Mouse (Mus musculus) C2C12 (cell line): Measurements from ENCODE around the gene Arid5b. TPM values are rescaled to one million over a fixed set of nuclear protein-coding genes. Genes with fewer than 3 reads are reported as not detected.

Source experiments
- H3K27me3 ChIP-seq: one replicate; pipeline ENCODE4 v1.6.1; 2011; ENCODE audit not compliant: control insufficient read depth, insufficient read depth, insufficient read length
- H3K36me3 ChIP-seq: one replicate; pipeline ENCODE4 v1.6.1; 2011; ENCODE audit not compliant: control insufficient read depth, insufficient read depth
- H3K4me3 ChIP-seq: one replicate; pipeline ENCODE4 v1.5.1; 2011; ENCODE audit warnings: mild to moderate bottlenecking, control low read depth; ENCODE audit not compliant: poor library complexity, insufficient read depth, severe bottlenecking
- H3K79me2 ChIP-seq: one replicate; pipeline ENCODE4 v1.6.1; 2011; ENCODE audit not compliant: control insufficient read depth, insufficient read depth
- H3K79me3 ChIP-seq: one replicate; pipeline ENCODE4 v1.6.1; 2011; ENCODE audit warnings: low read depth, control low read depth
- H3ac ChIP-seq: one replicate; pipeline ENCODE3; 2011; ENCODE audit warnings: low read depth; ENCODE audit not compliant: control insufficient read depth, insufficient read length
- CEBPB ChIP-seq: IDR thresholded peaks from one replicate; pipeline ENCODE4 v1.6.1; 2011; ENCODE audit warnings: low read depth, mild to moderate bottlenecking, control low read depth, moderate library complexity
- CTCF ChIP-seq: IDR thresholded peaks from one replicate; pipeline ENCODE4 v1.5.1; 2011; ENCODE audit not compliant: control insufficient read depth, insufficient read depth, insufficient read length
- FOSL1 ChIP-seq: IDR thresholded peaks from one replicate; pipeline ENCODE4 v1.8.0; 2011; ENCODE audit warnings: mild to moderate bottlenecking, low read length; ENCODE audit not compliant: poor library complexity, insufficient read depth, severe bottlenecking
- MAX ChIP-seq: IDR thresholded peaks from one replicate; pipeline ENCODE4 v1.6.1; 2011; ENCODE audit warnings: mild to moderate bottlenecking, control low read depth
- MYOD1 ChIP-seq: IDR thresholded peaks from one replicate; pipeline ENCODE4 v1.6.1; 2011; ENCODE audit warnings: low read depth; ENCODE audit not compliant: control insufficient read depth, insufficient read length
- MYOG ChIP-seq: IDR thresholded peaks from one replicate; pipeline ENCODE4 v1.6.1; 2011; ENCODE audit not compliant: control insufficient read depth, insufficient read length; ENCODE audit errors: extremely low read depth
- USF1 ChIP-seq: IDR thresholded peaks from one replicate; pipeline ENCODE4 v1.6.1; 2011; ENCODE audit warnings: low read depth, mild to moderate bottlenecking, control low read depth, moderate library complexity
- polyA plus RNA-seq: library from polyadenylated mRNA; unstranded; fragments of >200 nt; fragmentation: generic; extraction: Trizol; gene quantifications from one replicate; pipeline ENCODE4 v1.2.1, GENCODE M21; 2012; ENCODE audit warnings: missing spikeins

The Arid5b gene
- polyA plus RNA-seq, 1 experiment, result 6.0 TPM

DNA sequence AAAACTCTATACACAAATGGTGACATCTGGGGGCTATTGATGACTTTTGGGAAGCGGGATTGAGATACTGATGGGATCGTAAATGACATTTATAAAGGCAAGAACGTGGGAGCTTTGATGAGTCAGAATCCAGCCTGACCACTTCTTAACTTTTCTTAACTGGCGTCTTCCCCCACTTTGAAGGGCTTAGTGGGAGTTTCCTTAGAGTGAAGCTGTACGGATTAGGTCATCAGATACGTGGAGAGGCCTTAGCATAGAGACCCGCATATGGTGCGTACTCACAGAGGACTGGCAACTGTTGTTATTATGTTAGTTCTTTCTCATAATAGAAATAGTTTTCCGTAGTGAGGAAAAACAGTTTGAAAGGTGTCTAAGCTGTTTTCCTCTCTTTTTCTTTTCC is 104.9 kb downstream of the Arid5b start:
- TF ChIP-seq CEBPB (no peak), CTCF (no peak)
- H3K79me2 ChIP-seq, result peaks cover 41% of the 10 kb centered on the region
- no peaks in the 10 kb centered on the region for H3K79me3 ChIP-seq
- peaks cover 4% of the 10 kb centered on the region for H3K36me3 ChIP-seq
- H3ac ChIP-seq, result no peak overlapping the region
- no peaks in the 10 kb centered on the region for H3K27me3 ChIP-seq
- no peak overlapping the region for H3K4me3 ChIP-seq

DNA sequence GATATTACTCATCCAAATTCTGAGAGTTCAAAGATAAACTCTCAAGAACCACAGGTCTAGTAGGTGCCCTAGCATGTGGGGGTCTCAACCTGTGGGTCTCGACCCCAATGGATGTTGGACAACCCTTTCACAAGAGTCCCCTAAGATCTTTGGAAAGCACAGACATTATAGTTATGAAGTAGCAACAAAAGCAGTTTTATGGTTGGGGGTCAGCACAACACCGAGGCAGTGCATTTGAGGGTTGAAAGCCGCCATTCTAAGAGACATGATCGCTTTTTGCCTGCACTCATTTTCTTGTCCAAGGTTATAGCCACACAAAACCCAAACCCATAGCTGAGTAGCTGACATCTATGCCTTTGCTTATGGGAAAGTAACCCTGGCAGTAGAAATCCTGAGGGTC is 105.6 kb downstream of the Arid5b start:
- no peaks in the 10 kb centered on the region for H3K27me3 ChIP-seq
- H3K79me3 ChIP-seq, result no peaks in the 10 kb centered on the region
- H3K4me3 ChIP-seq, result no peak overlapping the region
- H3ac ChIP-seq, result no peak overlapping the region
- H3K36me3 ChIP-seq, result peaks cover 4% of the 10 kb centered on the region
- TF ChIP-seq MYOG (no peak), USF1 (no peak)
- H3K79me2 ChIP-seq, result peaks cover 43% of the 10 kb centered on the region

DNA sequence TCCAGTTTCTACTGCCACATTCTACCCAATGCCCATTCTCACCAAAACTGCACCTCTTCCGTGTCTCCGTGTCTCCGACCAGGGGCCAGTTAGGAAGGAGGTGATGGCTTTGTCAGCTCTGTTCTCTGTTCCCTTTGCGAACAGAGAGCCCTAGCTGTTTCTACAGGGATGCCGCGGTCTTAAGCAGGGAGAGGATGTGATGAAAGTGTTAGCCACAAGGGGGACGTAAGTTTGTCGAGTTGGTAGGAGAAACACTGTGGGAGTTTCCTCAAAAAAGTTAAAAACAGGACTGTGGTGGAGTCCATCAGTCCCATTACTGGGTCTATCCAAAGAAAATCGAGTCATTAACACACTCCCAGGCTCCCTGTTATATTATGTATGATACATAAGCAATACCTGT is 106.6 kb downstream of the Arid5b start:
- H3K4me3 ChIP-seq, result no peak overlapping the region
- H3ac ChIP-seq, result no peak overlapping the region
- H3K36me3 ChIP-seq, result peaks cover 4% of the 10 kb centered on the region
- H3K79me2 ChIP-seq, result peaks cover 37% of the 10 kb centered on the region
- no peaks in the 10 kb centered on the region for H3K27me3 ChIP-seq
- H3K79me3 ChIP-seq, result no peaks in the 10 kb centered on the region
- no peak for TF ChIP-seq MYOG
- TF ChIP-seq MYOD1, result no peak
- TF ChIP-seq MAX, result no peak

DNA sequence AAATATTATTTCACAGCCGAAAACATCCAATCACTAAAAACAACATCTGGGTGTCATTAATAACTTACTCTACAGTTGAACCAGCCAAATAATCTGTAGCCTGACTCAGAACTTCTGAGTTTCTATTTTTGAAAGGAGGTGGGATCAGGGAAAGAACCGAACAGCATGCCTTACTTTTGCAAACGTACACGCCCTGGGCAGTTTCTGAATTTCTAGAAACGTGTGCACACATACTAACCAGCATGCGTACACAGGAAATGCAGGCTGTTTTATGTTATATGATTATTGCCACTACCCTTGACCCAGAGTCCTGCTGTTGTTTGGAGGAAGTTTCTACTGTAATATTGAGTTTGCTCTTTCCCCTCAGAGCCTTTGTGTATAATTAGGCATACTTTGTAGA is 109.9 kb downstream of the Arid5b start:
- TF ChIP-seq CTCF (no peak), MAX (no peak), CEBPB (no peak), MYOG (no peak), MYOD1 (no peak)
- Histone ChIP-seq H3K27me3 (no peaks in the 10 kb centered on the region), H3K79me3 (peaks cover 6% of the 10 kb centered on the region), H3ac (no peak overlapping the region), H3K36me3 (no peaks in the 10 kb centered on the region), H3K79me2 (peaks cover 62% of the 10 kb centered on the region), H3K4me3 (no peak overlapping the region)

DNA sequence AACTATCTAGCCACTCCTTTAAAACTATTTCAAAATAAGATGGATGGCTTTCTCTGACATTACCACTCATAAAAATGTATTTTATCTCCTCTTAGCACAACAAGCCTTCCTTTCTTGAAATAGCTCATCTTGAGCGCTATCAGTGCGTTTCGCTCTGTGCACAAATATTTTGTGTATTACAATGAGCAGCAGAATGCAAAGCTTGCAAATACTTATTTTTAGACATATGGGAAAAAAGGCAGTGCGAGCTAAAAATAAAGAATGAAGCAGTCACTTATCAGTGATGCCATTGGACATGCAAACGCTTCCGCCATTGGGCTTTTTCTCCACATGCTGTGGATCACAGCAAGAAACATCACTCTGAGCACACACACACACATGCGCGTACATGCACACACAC is 110.4 kb downstream of the Arid5b start:
- Histone ChIP-seq H3K4me3 (no peak overlapping the region), H3ac (no peak overlapping the region), H3K27me3 (no peaks in the 10 kb centered on the region), H3K36me3 (no peaks in the 10 kb centered on the region), H3K79me2 (peaks cover 63% of the 10 kb centered on the region), H3K79me3 (peaks cover 6% of the 10 kb centered on the region)
- no peak for TF ChIP-seq MYOD1
- TF ChIP-seq MYOG, result no peak

DNA sequence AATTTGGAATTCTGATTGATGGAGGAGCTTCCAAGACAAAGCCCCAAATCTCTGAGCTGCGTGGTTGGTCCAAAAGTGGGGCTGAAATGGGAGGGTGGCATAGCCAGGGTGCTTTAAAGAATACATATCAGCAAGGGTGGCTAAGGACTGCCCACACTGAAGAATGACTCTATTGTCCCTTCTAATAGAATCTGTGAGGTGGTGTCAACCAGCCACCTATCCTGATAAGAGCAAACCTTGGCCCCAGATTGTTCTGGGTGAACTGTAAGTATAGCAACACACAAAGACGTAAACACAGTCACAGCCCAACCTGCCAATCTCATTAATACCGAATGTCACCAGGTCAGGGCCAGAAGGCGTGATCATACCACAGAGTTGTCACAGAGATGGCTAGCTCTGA is 111.4 kb downstream of the Arid5b start:
- no peak for TF ChIP-seq USF1
- TF ChIP-seq MYOG, result no peak
- TF ChIP-seq MYOD1, result no peak
- no peak for TF ChIP-seq MAX
- TF ChIP-seq FOSL1, result no peak
- TF ChIP-seq CEBPB, result no peak
- no peak for TF ChIP-seq CTCF

DNA sequence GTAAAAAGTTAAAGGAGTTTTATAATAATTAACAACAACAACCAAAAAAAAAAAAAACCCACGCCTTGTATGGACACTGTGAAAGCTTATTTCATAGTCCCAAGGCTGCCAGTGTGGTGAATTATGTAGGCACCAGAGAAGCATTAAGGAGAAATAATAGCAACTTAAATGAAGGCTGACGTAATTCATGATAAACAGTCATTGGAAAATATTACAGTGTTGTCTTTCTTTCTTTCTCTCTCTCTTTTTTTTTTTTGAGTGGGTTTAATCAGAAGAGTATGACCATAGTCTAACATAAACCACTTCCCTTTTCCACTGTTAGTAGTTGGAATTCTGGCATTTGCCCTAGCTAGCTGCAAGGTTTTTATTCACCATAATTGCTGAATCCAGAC is 111.8 kb downstream of the Arid5b start:
- Histone ChIP-seq H3K36me3 (no peaks in the 10 kb centered on the region), H3K79me3 (peaks cover 6% of the 10 kb centered on the region), H3K4me3 (no peak overlapping the region), H3K79me2 (peaks cover 55% of the 10 kb centered on the region), H3K27me3 (no peaks in the 10 kb centered on the region), H3ac (no peak overlapping the region)
- TF ChIP-seq USF1 (no peak), CEBPB (no peak), MYOG (no peak), FOSL1 (no peak)

More for the DNA sequence above, 111.4 kb downstream of the Arid5b start:
- Histone ChIP-seq H3K4me3 (no peak overlapping the region), H3K36me3 (no peaks in the 10 kb centered on the region), H3K79me2 (peaks cover 59% of the 10 kb centered on the region), H3K27me3 (no peaks in the 10 kb centered on the region), H3K79me3 (peaks cover 6% of the 10 kb centered on the region), H3ac (no peak overlapping the region)
